Mouse (Mus musculus) cerebellum, adult 2 months (tissue): ENCODE data around the gene Rnf111.

Experiments
- CTCF ChIP-seq: fragments of 200-500 bp; IDR thresholded peaks from 2 replicates; pipeline ENCODE4 v1.5.1; 2011; ENCODE audit warnings: low read depth, mild to moderate bottlenecking, control low read depth, low read length, moderate library complexity, borderline replicate concordance; ENCODE audit not compliant: insufficient read depth
- POLR2A ChIP-seq: fragments of 200-500 bp; IDR thresholded peaks from 2 replicates; pipeline ENCODE4 v1.6.1; 2011; ENCODE audit warnings: low read length, control low read depth, borderline replicate concordance; ENCODE audit not compliant: insufficient read depth

GRCm38 (mm10) chr9:70506186-70506585 is 2.7 kb upstream of the Rnf111 start:
- no peak for TF ChIP-seq CTCF
- TF ChIP-seq POLR2A, result no peak
